In the genomic region with DNA sequence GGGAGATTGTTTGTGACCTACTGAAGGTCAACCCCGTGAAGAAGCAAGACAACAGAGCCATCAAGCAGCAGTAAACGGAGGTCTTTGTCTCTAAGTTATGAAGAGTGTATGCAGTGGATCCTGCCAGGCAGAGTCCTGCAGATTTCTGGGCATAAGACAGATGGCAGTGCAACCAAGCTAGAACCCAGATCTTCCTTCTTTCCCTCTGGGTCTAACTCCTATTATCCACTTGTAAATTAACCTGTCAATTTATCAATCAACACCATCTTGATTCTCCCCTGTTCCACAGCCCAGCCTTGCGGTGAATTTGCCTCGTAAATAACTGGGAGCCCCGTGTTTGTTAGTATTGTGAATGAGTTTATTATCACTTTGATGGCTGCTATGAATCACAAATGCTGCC, we compare ENCODE assay signal across 8 mouse cellular contexts.
DNase-seq lines count a peak whose midpoint lies in the region; ATAC-seq and TF ChIP-seq lines count a peak whose summit lies in the region.

No protein-coding gene starts in this region.

- ATAC-seq in hindbrain, embryonic 12.5 days (ENCODE audit: low FRiP score): peak; percentile 56
- no peak for ATAC-seq in erythroid progenitor cell, adult 5-6 weeks (replicated peaks; ENCODE audit: low FRiP score, poor library complexity, severe bottlenecking)
- ATAC-seq in CD4-positive, CD25-positive, alpha-beta regulatory T cell, adult 4 months: no peak

- TF ChIP-seq CTCF in left cerebral cortex, adult 2 months (IDR thresholded peaks at IDR 0.05): peak; percentile 56
- peak; percentile 55 for TF ChIP-seq CTCF in cortical plate, adult 2 months (IDR thresholded peaks at IDR 0.05; ENCODE audit: extremely low read depth, insufficient read depth, low read length)

- no peaks in the 10 kb centered on the region for H3K27me3 ChIP-seq in hindbrain, embryonic 12.5 days

- H3K4me1 ChIP-seq in cortical plate, adult 2 months (ENCODE audit: control insufficient read depth, insufficient read depth, low read length): no peaks in the 10 kb centered on the region
- no peaks in the 10 kb centered on the region for H3K4me1 ChIP-seq in hindbrain, embryonic 12.5 days

- H3K4me3 ChIP-seq in left cerebral cortex, adult 2 months: no peak overlapping the region
- H3K4me3 ChIP-seq in cortical plate, adult 2 months (ENCODE audit: insufficient read depth, low read length): no peak overlapping the region
- H3K4me3 ChIP-seq in hindbrain, embryonic 12.5 days: no peak overlapping the region

- H3K36me3 ChIP-seq in hindbrain, embryonic 12.5 days: no peaks in the 10 kb centered on the region

- no peak overlapping the region for H3K27ac ChIP-seq in left cerebral cortex, adult 2 months
- no peak overlapping the region for H3K27ac ChIP-seq in cortical plate, adult 2 months (ENCODE audit: insufficient read depth, low read length)
- H3K27ac ChIP-seq in hindbrain, embryonic 12.5 days: no peak overlapping the region

- WGBS in hindbrain, embryonic 12.5 days: 10% methylated on average over 5 of the region's 5 CpGs

- H3K9ac ChIP-seq in hindbrain, embryonic 12.5 days: no peak overlapping the region

- DNase-seq in left cerebral cortex, adult 2 months (ENCODE audit: extremely low spot score in 1 of 2, low spot score in 2 of 2): peak in 1 of 2 experiments; percentile 10
- no peak for DNase-seq in left cerebral cortex, adult 8-10 months (ENCODE audit: low spot score in 2 of 2)
- DNase-seq in lung, postnatal 36 days: peak; percentile 1
- no peak for DNase-seq in spleen, postnatal 14 days (ENCODE audit: low spot score in 2 of 2)

- intact Hi-C loops in left cerebral cortex, adult 2 months (cut with DNase I): loop anchor here (5.0 kb wide), 2 partner anchors 521 to 834 kb away; no protein-coding TSS in a partner anchor

- no peaks in the 10 kb centered on the region for H3K9me3 ChIP-seq in hindbrain, embryonic 12.5 days (replicated peaks)

- H3K4me2 ChIP-seq in hindbrain, embryonic 12.5 days (replicated peaks): no peak overlapping the region

- no peak for TF ChIP-seq POLR2A in cortical plate, adult 2 months (IDR thresholded peaks at IDR 0.05; ENCODE audit: extremely low read depth, insufficient read depth, low read length)
